Mouse (Mus musculus) midbrain, embryonic 10.5 days (tissue): Measurements from ENCODE around the gene Tmem189. TPM values are rescaled to one million over a fixed set of nuclear protein-coding genes. Genes with fewer than 3 reads are reported as not detected.
A peak's percentile ranks its signal among the peaks of the same experiment; 100 is the strongest.
"Not testable (repeated sequence)": the region's sequence is repeated elsewhere in the genome, so short reads cannot be mapped to it uniquely, and the experiment has no call there.

Source experiments
- DNase-seq: peaks from one replicate; pipeline ENCODE4 v3.0.0-alpha.2; 2017; ENCODE audit warnings: low spot score
- H3K27ac ChIP-seq: fragments of 300-500 bp; sonication (generic); replicated peaks from 2 replicates; pipeline ENCODE4 v1.5.1; 2016; ENCODE audit warnings: mild to moderate bottlenecking
- H3K27me3 ChIP-seq: fragments of 300-500 bp; sonication (generic); 2 replicates; pipeline ENCODE4 v1.6.1; 2016; ENCODE audit warnings: low read depth, mild to moderate bottlenecking; ENCODE audit not compliant: poor library complexity, severe bottlenecking
- H3K36me3 ChIP-seq: fragments of 300-500 bp; sonication (generic); 2 replicates; pipeline ENCODE4 v1.6.1; 2016; ENCODE audit warnings: mild to moderate bottlenecking, moderate library complexity
- H3K4me1 ChIP-seq: fragments of 300-500 bp; sonication (generic); 2 replicates; pipeline ENCODE4 v1.6.1; 2016
- H3K4me3 ChIP-seq: fragments of 300-500 bp; sonication (generic); 2 replicates; pipeline ENCODE4 v1.5.1; 2016; ENCODE audit warnings: mild to moderate bottlenecking, moderate library complexity
- H3K9me3 ChIP-seq: fragments of 300-500 bp; sonication (generic); replicated peaks from 2 replicates; pipeline ENCODE4 v1.6.1; 2016; ENCODE audit warnings: mild to moderate bottlenecking
- WGBS: fragments of 180-500 bp; shearing (Covaris S2); methylation state at CpG from one replicate; pipeline ENCODE4 v1.1.7; 2016; 5-methylcytosine and 5-hydroxymethylcytosine counted together
- polyA plus RNA-seq: library from polyadenylated mRNA; unstranded; fragments of >200 nt; fragmentation: Nextera tagmentation; extraction: Ambion mirVana; gene quantifications from 2 replicates; pipeline ENCODE4 v1.2.1, GENCODE M21; 2016

The Tmem189 gene
- polyA plus RNA-seq, 1 experiment from 2014 or later = 35.8 TPM

GRCm38 (mm10) chr2:167621255-167622087, 68.2 kb downstream of the Tmem189 start:
- Histone ChIP-seq H3K4me1 (peaks cover 44% of the 10 kb centered on the region), H3K4me3 (no peak overlapping the region), H3K27ac (0 out of 2 replicates have a peak overlapping the region, but pooled peaks have one; percentile 28), H3K27me3 (no peaks in the 10 kb centered on the region), H3K9me3 (no peaks in the 10 kb centered on the region), H3K36me3 (peaks cover 53% of the 10 kb centered on the region)
- WGBS = 79% methylated on average over 9 of the region's 9 CpGs
- no peak for DNase-seq

GRCm38 (mm10) chr2:167617472-167617871, 72.2 kb downstream of the Tmem189 start:
- no peak for DNase-seq
- H3K27ac ChIP-seq = no peak overlapping the region
- 74% methylated on average over 4 of the region's 4 CpGs for WGBS
- H3K4me1 ChIP-seq = peaks cover 40% of the 10 kb centered on the region
- H3K27me3 ChIP-seq = no peaks in the 10 kb centered on the region
- H3K4me3 ChIP-seq = no peak overlapping the region
- H3K9me3 ChIP-seq = peaks cover 11% of the 10 kb centered on the region; the same call in 1 of the 2 replicates
- H3K36me3 ChIP-seq = peaks cover 80% of the 10 kb centered on the region

GRCm38 (mm10) chr2:167617034-167617433, 72.6 kb downstream of the Tmem189 start:
- H3K27me3 ChIP-seq = no peaks in the 10 kb centered on the region
- H3K4me3 ChIP-seq = no peak overlapping the region
- no peak overlapping the region for H3K27ac ChIP-seq
- H3K9me3 ChIP-seq = peaks cover 11% of the 10 kb centered on the region; the same call in 1 of the 2 replicates
- peaks cover 35% of the 10 kb centered on the region for H3K4me1 ChIP-seq
- 95% methylated on average over 3 of the region's 3 CpGs for WGBS
- peaks cover 80% of the 10 kb centered on the region for H3K36me3 ChIP-seq
- DNase-seq = no peak

GRCm38 (mm10) chr2:167613335-167613734, 76.3 kb downstream of the Tmem189 start:
- WGBS = 96% methylated on average over 7 of the region's 7 CpGs
- DNase-seq, H3K4me3 ChIP-seq, H3K27me3 ChIP-seq, H3K27ac ChIP-seq: not testable (repeated sequence)
- Histone ChIP-seq H3K36me3 (peaks cover 94% of the 10 kb centered on the region), H3K9me3 (peaks cover 11% of the 10 kb centered on the region; the same call in 1 of the 2 replicates), H3K4me1 (peaks cover 19% of the 10 kb centered on the region)

- WGBS = 96% methylated on average over 14 of the region's 14 CpGs
- Histone ChIP-seq H3K4me3 (no peak overlapping the region), H3K4me1 (peaks cover 7% of the 10 kb centered on the region)
Measured at GRCm38 (mm10) chr2:167612122-167612521, 77.5 kb downstream of the Tmem189 start.

GRCm38 (mm10) chr2:167611287-167611686, 78.3 kb downstream of the Tmem189 start:
- WGBS = 92% methylated on average over 10 of the region's 10 CpGs
- Histone ChIP-seq H3K27me3 (no peaks in the 10 kb centered on the region), H3K36me3 (peaks cover 86% of the 10 kb centered on the region), H3K9me3 (peaks cover 11% of the 10 kb centered on the region; the same call in 1 of the 2 replicates), H3K4me3 (no peak overlapping the region), H3K4me1 (peaks cover 5% of the 10 kb centered on the region; the same call in 1 of the 2 replicates), H3K27ac (no peak overlapping the region)
- DNase-seq = no peak

More at GRCm38 (mm10) chr2:167612122-167612521, 77.5 kb downstream of the Tmem189 start:
- DNase-seq = no peak
- Histone ChIP-seq H3K9me3 (peaks cover 11% of the 10 kb centered on the region; the same call in 1 of the 2 replicates), H3K27ac (no peak overlapping the region), H3K36me3 (peaks cover 87% of the 10 kb centered on the region), H3K27me3 (no peaks in the 10 kb centered on the region)

- Histone ChIP-seq H3K27ac (no peak overlapping the region), H3K4me3 (no peak overlapping the region), H3K27me3 (peaks cover 6% of the 10 kb centered on the region; the same call in 1 of the 2 replicates), H3K4me1 (peaks cover 12% of the 10 kb centered on the region), H3K9me3 (no peaks in the 10 kb centered on the region), H3K36me3 (peaks cover 40% of the 10 kb centered on the region)
- no peak for DNase-seq
- WGBS = 88% methylated on average over 4 of the region's 4 CpGs
Measured at GRCm38 (mm10) chr2:167606745-167607123, 82.9 kb downstream of the Tmem189 start.

GRCm38 (mm10) chr2:167605817-167606744, 83.5 kb downstream of the Tmem189 start:
- DNase-seq = no peak
- Histone ChIP-seq H3K27me3 (peaks cover 6% of the 10 kb centered on the region), H3K36me3 (peaks cover 34% of the 10 kb centered on the region), H3K27ac (no peak overlapping the region), H3K4me1 (peaks cover 12% of the 10 kb centered on the region), H3K9me3 (no peaks in the 10 kb centered on the region), H3K4me3 (no peak overlapping the region)
- 80% methylated on average over 17 of the region's 17 CpGs for WGBS

GRCm38 (mm10) chr2:167605178-167605794, 84.3 kb downstream of the Tmem189 start:
- Histone ChIP-seq H3K4me1 (peaks cover 10% of the 10 kb centered on the region), H3K9me3 (no peaks in the 10 kb centered on the region), H3K27me3 (peaks cover 6% of the 10 kb centered on the region), H3K27ac (no peak overlapping the region), H3K36me3 (peaks cover 26% of the 10 kb centered on the region), H3K4me3 (no peak overlapping the region)
- WGBS = 27% methylated on average over 11 of the region's 11 CpGs
- peak; percentile 87 for DNase-seq

- 40% methylated on average over 5 of the region's 5 CpGs for WGBS
- peaks cover 14% of the 10 kb centered on the region for H3K4me1 ChIP-seq
- no peak overlapping the region for H3K4me3 ChIP-seq
- H3K36me3 ChIP-seq = peaks cover 13% of the 10 kb centered on the region
- DNase-seq = no peak
- no peaks in the 10 kb centered on the region for H3K9me3 ChIP-seq
- no peak overlapping the region for H3K27ac ChIP-seq
- H3K27me3 ChIP-seq = peaks cover 18% of the 10 kb centered on the region
Measured at GRCm38 (mm10) chr2:167602978-167603377, 86.6 kb downstream of the Tmem189 start.

GRCm38 (mm10) chr2:167602364-167602763, 87.3 kb downstream of the Tmem189 start:
- Histone ChIP-seq H3K27ac (no peak overlapping the region), H3K4me1 (peaks cover 20% of the 10 kb centered on the region), H3K27me3 (peaks cover 24% of the 10 kb centered on the region), H3K4me3 (no peak overlapping the region), H3K36me3 (peaks cover 9% of the 10 kb centered on the region), H3K9me3 (no peaks in the 10 kb centered on the region)
- no peak for DNase-seq
- 83% methylated on average over 2 of the region's 2 CpGs for WGBS

GRCm38 (mm10) chr2:167600481-167600995, 89.1 kb downstream of the Tmem189 start:
- no peak overlapping the region for H3K27ac ChIP-seq
- no peaks in the 10 kb centered on the region for H3K36me3 ChIP-seq
- DNase-seq = no peak
- H3K4me3 ChIP-seq = no peak overlapping the region
- no peaks in the 10 kb centered on the region for H3K9me3 ChIP-seq
- peaks cover 42% of the 10 kb centered on the region for H3K27me3 ChIP-seq
- WGBS = 85% methylated on average over 8 of the region's 8 CpGs
- H3K4me1 ChIP-seq = peaks cover 38% of the 10 kb centered on the region
